Mouse (Mus musculus): ENCODE results near the gene Zgpat. TPM values are rescaled to one million over a fixed set of nuclear protein-coding genes. Genes with fewer than 3 reads are reported as not detected.

The Zgpat gene
- 10 to 100 TPM; 77.5 to 83.5 TPM for total RNA-seq (2021)

- peak; percentile 89 to 91 for DNase-seq
Measured at GRCm38 (mm10) chr2:181364860-181365596, at the start of gene Zgpat, which contains the start of gene Arfrp1. TSS of gene Zgpat (plus strand) at chr2:181364928. TSS of gene Arfrp1 (minus strand) at chr2:181365404.

GRCm38 (mm10) chr2:181319248-181320102 lies 45.3 kb upstream of the Zgpat start, which contains the start of gene Rtel1:
TSS of gene Rtel1 (plus strand) at chr2:181319739.
- DNase-seq: peak; percentile 77 to 80

DNA sequence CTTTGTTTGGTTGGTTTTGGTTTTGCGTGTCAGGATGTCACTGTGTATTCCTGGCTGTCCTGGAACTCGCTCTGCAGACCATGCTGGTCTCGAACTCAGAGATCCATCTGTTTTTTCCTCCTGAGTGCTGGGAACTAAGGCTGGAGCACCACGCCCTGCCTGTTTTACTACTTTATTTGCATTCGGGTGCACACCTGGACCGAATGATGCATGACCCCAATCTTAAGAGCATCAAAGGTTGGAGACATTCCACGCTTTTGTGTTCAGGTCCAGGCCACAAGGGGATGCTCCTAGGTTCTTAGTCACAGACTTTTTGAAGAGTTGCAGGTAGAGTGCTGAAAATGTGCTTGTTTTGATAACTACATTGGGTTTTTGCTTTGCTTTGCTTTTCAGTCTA lies 44.6 kb upstream of the Zgpat start:
- DNase-seq: no peak

DNA sequence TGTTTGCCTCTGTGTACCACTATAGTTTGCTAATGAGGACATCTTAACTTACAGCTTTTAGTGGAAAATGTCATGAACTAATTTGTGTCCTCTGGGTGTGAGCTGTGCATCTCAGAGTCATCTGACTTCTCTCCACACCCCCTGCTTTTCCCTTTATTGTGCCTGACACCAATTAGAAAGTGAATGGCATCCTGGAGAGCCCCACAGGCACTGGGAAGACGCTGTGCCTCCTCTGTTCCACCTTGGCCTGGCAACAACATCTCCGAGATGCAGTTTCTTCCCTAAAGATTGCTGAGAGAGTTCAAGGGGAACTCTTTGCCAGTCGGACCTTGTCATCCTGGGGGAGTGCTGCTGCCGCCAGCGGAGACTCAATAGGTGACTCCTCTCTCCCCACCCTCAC lies 42.6 kb upstream of the Zgpat start:
- DNase-seq: no peak

DNA sequence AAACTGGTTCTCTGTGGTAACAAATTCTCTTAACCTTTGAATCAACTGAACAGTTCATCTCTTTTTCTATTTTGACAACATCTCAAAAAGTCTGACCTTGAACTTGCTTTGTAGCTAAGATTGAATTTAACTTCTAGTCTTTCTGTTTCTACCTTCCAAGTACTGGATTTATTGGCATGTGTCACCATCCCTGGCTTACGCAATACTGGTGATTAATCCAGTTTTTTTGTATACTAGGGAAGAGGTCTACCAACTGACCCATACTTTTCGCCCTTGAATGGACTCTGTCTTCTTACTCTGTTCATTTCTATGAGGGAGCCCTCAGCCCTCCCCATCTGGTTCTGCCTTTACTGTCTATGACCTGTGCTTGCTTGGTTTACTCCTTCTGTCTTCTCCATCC lies 38.6 kb upstream of the Zgpat start:
- DNase-seq: no peak

GRCm38 (mm10) chr2:181332542-181332941 lies 32.2 kb upstream of the Zgpat start:
- no peak for DNase-seq

GRCm38 (mm10) chr2:181334023-181334422 lies 30.7 kb upstream of the Zgpat start:
- DNase-seq: peak; percentile 35 to 44

- DNase-seq: no peak
Measured at GRCm38 (mm10) chr2:181340426-181340825, 24.3 kb upstream of the Zgpat start.

DNA sequence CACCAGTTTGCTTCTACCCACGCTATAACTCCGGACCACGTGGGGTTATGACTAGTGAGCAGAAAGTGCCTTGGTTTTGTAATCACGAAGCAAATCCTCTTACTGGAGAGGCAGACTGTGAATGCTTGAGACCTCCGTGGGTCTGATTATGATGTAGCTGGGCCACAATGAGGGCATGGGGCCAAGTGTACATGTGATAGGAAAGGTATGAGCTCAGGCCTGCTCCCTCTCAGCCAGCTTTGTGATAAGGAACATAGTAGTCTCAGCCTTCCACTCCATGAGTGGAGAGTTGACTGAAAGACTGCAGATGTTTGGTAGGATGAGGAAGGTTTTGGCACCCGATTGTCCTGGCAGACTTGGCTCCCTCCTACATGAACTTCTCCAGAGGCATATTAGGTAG lies 22.0 kb upstream of the Zgpat start:
- DNase-seq: no peak

DNA sequence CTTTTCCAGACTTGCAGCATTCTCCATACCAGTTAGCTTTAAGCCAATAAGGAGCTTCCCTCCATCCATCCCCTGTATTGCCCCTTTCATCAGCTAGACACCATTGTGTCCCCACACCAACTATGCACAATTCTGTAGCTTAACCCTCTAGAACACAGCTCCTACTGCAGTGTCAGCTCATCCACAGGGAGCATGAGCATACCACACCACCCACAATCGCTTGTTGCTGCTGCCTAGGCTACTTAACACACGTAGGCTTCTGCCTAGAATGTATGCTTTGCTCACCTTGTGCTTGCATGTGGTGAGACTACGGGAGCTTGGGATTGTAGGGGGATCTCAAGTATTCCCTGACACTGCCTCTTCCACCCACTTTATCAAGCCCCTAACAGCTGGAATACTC lies 7.9 kb upstream of the Zgpat start:
- no peak for DNase-seq

DNA sequence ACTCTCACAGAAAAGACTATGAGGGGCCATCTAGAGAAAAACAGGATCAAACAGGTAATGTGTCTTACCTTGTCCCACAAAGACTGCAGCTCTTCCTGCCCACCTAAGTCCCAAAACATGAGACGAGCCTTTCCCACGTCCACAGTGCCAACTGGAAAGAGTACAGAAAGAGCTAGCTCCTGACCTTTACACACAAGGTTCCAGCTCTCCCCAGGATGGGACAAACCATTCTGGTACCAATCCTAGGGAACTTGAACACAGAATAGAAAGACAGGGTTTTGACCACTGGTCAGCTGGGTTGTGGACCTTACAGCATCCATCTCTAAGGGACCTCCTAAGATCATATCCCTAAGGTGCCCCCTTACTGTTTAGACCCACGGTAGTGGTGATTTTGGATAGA lies 782 bp upstream of the Zgpat start:
- DNase-seq: no peak

- DNase-seq: no peak
Measured at GRCm38 (mm10) chr2:181364487-181364859, 255 bp upstream of the Zgpat start.

DNA sequence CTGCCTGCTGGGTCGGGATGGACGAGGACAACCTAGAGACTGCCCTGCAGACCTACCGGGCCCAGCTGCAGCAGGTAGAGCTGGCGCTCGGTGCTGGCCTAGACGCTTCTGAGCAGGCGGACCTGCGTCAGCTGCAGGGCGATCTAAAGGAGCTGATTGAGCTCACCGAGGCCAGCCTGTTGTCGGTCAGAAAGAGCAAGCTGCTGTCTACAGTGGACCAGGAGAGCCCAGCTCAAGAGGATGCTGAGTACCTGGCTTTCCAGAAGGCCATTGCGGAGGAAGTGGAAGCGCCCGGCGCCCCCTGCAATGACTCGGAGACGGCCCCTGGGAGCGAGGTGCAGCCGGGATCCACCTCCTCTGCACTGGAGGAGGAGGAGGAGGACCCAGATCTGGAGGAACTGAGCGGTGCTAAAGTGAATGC lies 937 bp downstream of the Zgpat start:
- DNase-seq: peak in 1 of 2 experiments; percentile 25

DNA sequence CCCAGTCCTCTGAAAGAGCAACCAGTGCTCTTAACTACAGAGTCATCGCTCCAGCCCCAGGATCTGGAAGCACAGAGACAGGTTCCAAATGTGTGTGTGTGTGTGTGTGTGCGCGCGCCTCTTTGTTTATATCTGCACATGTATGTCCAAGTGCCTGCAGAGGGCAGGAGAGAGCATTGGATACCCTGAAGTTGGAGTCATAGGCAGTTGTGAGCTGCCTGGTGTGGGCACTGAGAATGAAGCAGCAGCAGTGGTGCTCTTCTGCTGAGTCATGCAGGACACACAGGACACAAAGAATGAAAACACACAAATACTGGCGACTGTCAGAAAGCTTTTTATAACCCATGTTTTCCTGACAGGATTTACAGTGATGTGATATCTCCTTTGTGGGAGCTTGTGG lies 5.3 kb downstream of the Zgpat start:
- DNase-seq: no peak

DNA sequence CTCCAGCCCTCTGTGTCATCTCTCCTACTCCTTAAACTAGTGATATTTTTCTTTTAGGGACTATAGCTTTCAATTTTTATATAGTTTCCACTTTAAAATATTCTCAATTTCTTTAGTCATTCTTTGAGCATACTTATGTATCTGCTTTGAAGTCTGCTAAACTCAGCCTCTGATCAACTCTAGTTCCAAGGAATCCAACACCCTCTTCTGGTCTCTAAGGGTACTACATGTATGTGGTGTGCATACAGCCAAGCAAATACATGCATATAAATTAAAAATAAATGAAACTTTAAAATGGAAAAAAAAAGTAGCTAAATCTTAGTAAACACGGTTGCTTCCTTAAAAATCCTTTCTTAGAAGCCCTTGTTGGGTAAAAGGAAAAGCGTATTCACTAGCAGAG lies 11.1 kb downstream of the Zgpat start:
- DNase-seq: no peak

DNA sequence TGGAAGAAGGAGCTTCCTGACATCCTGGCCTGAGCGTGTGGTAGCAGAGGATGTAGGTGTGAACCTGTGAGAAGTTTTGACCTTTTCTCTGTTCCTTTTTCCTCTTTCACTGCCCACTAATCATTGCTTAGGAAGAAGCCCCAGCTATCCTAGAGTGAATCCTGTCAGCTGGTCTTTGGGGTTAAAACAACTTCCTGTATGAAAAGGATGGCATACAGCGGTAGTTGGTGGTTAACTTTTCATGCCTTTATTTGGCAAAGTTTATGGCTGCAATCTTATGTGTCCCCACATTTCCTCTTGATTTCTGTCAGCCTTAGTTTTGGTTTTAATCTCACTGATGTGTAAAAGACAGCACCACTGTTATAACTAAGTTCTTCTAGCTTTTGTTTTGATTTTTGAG lies 12.5 kb downstream of the Zgpat start:
- DNase-seq: no peak

- no peak for DNase-seq
Measured at GRCm38 (mm10) chr2:181378701-181379100, 14.0 kb downstream of the Zgpat start.

- no peak for DNase-seq
Measured at GRCm38 (mm10) chr2:181379778-181380177, 15.1 kb downstream of the Zgpat start, which contains the start of gene Lime1. TSS of gene Lime1 (plus strand) at chr2:181380078.

- DNase-seq: no peak
Measured at GRCm38 (mm10) chr2:181380251-181380650, 15.5 kb downstream of the Zgpat start.

- DNase-seq: no peak
Measured at GRCm38 (mm10) chr2:181381107-181381506, 16.4 kb downstream of the Zgpat start.

- no peak for DNase-seq
Measured at GRCm38 (mm10) chr2:181381631-181382306, 17.0 kb downstream of the Zgpat start.

GRCm38 (mm10) chr2:181384463-181384862 lies 19.7 kb downstream of the Zgpat start:
- no peak for DNase-seq

GRCm38 (mm10) chr2:181384919-181385391 lies 20.2 kb downstream of the Zgpat start:
- peak; percentile 47 to 48 for DNase-seq
